Mouse (Mus musculus) liver, embryonic 14 days (tissue): ENCODE measurements around the gene Vps11. TPM values are rescaled to one million over a fixed set of nuclear protein-coding genes. Genes with fewer than 3 reads are reported as not detected.

Experiments
- polyA plus RNA-seq: library from polyadenylated mRNA; depleted of rRNA; stranded (reverse); fragments of >200 nt; gene quantifications from 2 replicates; pipeline ENCODE4 v1.2.3, GENCODE M21; 2012; rRNA removed

Vps11 gene
- polyA plus RNA-seq: 8.6 and 11.2 TPM in 2 replicates

DNA sequence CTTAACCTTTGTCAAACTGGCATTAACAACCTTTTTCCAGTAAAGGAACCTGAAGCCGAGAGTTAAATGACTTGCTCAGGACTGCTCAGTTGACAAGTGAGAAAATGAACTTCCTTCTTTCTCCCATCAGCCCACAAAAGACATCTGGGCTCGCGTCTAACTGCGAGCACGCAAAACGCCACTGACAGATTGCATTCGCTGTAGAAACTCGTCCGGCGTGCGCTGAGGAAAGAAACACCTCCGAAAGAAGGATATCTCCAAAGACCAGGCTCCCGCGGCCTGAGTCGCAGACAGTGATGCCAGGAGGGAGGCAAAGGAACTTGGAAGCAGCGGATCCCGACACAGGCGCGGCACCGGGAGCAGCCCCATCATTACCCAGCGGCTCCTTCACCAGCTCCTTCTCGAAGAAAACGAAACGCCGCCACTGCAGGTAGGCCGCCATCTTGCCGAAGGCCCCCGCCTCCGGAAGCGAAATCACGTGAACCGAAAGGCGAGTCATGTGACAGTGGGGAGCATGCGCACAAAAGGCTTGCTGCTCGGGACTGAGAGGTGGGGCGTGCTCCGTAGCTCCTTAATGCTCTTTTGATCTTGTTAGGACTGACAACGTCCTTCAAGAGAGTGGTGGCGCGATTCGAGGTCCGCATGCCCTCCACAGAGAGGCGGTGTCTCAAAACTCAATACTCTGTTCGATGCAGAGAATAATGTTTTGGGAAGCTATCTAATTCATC lies at the start of gene Vps11:
Vps11 (minus strand) TSS at position 481 of the 728 bp plus-strand sequence.

DNA sequence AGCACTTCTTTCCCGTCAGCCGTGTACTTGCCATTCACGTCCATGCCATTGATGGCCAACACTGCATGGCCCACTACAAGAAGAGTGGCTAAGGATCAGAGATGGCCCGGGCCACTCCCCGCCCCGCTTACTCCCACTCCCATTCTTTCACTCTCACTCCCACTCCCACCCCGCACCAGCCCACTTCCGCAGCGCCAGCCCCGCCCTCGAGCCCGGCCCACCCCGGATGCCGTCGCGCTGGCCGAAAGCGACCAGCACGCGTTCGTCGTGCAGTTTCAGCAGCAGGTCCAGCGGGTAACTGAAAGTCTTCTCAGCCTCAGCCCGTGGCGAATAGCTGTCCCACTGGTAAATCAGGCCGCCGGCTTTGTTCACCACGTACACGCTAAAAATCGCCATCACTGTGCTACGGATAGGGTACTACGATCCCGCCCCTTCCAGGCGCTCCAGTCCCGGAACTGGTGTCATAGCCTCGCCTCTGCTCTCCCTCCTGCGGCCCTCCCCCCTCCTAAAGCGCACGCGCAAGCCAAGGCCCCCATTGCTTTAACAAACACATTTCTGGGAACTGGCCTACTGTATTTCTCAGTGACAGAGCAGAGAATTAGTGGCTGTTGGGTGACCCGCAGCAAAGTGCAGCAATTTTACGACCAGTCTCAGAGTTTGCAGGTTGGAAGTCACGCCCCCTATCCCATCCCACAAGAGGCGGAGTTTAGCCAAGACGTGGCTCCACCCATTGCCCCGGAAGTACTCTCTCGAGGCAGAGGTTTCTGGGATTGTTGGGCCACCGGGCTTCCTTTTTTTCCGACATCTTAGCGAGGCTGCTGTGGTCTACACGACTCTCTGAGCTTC lies 45.7 kb upstream of the Vps11 start, which contains the start of the genes Rps25 and Trappc4:
Rps25 (plus strand) TSS at position 234 of the 846 bp plus-strand sequence.
Trappc4 (minus strand) TSS at position 695 of the 846 bp plus-strand sequence.

DNA sequence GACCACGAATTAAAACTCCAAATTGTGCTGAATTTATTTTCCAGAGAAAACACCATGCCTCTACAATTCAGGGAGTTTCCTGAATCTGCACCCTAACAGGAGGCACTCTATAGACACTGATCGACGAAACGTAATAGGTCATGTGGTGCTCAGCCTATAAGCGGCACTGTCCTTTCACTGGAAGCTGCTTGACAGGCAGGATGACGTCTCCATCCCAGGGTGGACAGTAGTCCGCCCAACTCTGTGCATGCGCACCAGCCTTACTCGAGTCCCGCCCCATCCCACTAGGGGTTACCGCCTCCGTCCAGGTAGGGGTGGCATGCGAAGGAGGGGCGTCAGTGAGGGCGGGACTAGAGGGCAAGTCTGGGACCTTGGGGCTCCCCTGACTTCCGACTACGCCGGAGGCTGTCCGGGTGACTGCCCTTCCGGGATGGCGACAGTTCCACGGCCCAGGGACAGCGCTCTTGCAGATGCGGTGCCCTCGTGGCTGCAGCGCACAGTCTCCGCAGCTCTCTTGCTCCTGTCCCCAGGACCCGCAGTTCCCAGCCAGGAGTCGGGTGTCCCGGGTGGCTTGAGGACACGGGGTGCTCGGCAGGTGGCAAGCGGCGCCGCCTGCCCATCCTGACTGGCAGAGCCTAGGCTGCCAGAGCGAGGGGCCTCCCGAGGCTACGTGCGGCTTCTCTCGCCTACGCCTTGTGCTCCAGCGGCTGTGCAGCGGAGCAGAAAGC lies 35.4 kb upstream of the Vps11 start, which contains the start of gene Slc37a4:
Slc37a4 (plus strand) TSS at position 169 of the 728 bp plus-strand sequence.

DNA sequence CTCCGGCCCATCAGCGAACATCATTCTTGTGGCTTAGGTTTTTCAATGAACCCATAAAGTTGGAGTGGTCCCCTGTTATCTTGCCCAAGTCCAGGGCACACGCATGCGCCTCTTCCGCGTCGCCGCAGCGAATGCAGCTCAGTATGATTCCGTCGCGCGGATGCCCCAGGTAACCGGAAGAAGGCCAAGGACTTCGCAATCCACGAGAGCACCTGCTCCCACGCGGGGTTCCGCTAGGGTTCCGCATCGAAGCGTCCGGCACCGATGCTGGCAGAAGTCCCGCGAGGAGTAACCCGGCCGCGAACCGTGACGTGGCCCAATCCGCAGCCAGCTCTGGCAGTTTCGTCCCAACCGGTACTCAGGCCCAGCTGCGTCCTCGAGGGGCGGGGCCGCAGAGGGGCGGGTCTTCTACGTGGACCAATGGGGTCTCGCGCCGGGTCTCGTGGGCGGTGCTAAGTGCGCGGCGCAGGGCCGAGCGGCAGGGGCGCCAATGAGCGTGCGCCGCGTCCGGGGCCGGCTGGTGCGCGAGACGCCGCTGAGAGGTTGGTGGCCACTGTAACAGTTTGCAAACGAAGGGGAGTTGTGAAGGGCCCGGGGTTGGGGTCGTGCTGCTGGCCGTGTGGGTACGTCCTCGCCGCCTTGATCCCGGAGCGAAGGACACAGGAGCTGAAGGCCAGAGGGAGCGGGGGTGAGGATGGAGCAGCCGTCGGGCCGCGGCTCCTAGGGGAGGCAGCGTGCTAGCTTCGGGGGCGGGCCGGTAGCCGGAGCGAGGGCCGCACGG lies 17.8 kb upstream of the Vps11 start, which contains the start of gene Hyou1:
Hyou1 (plus strand) TSS at position 437 of the 781 bp plus-strand sequence.

DNA sequence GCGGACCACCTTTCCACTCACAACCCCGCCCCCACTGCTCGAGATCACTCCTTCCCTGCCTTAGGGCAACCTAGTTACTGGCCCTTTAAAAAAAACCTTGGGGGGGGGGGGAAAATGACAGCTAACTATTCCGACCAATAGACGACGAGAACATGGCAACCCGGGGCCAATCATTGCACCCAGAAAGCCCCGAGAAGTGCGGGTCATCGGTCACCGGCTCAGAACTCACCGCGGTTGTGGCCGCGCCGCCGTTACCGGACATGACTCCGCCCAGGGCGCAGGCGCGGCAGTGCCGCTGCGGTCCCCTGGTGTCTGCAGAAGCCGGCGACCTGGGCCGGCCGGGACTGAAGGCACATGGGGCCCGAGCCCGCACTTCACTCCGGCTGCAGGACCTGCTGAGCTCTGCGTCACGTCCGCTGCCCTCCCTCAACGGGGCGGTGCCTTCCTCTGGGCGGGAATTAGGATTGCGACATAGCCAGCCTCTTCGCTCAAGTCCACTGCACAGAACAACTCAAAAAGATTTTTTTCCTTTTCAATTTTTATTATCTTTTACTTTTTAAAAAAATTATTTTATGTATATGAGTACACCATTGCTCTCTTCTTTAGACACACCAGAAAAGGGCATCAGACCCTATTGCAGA lies 17.6 kb downstream of the Vps11 start, which contains the start of gene Hmbs:
Hmbs (minus strand) TSS at position 448 of the 641 bp plus-strand sequence.

DNA sequence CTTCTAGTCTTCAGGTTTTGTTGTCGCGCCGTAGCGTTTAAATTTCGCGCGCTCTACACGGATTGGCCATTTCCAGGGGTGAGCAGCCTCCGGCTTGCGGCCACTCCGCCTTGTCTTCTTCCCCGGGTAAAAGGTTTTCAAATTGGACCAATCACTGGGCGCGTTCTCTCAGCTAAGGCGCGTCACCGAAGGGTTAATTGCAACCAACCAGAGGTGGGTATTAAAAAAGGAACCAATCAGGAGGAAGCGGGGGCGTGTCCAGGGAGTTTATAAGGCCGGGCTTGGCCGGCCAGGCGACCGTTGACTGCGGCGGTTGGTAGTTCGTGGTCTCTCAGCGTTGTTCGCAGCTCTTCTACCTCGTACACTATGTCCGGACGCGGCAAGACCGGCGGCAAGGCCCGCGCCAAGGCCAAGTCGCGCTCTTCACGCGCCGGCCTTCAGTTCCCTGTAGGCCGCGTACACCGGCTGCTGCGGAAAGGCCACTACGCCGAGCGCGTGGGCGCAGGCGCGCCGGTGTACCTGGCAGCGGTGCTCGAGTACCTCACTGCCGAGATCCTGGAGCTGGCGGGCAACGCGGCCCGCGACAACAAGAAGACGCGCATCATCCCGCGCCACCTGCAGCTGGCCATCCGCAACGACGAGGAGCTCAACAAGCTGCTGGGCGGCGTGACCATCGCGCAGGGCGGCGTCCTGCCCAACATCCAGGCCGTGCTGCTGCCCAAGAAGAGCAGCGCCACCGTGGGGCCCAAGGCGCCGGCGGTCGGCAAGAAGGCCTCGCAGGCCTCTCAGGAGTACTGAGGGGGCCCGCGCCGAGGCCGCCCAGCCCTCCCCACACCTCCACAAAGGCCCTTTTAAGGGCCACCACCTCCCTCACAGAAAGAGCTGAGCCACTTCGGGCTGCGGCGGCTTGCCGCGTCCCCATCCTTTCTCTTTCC lies 26.8 kb downstream of the Vps11 start, which contains the start of gene H2afx:
H2afx (plus strand) TSS at position 299 of the 935 bp plus-strand sequence.

DNA sequence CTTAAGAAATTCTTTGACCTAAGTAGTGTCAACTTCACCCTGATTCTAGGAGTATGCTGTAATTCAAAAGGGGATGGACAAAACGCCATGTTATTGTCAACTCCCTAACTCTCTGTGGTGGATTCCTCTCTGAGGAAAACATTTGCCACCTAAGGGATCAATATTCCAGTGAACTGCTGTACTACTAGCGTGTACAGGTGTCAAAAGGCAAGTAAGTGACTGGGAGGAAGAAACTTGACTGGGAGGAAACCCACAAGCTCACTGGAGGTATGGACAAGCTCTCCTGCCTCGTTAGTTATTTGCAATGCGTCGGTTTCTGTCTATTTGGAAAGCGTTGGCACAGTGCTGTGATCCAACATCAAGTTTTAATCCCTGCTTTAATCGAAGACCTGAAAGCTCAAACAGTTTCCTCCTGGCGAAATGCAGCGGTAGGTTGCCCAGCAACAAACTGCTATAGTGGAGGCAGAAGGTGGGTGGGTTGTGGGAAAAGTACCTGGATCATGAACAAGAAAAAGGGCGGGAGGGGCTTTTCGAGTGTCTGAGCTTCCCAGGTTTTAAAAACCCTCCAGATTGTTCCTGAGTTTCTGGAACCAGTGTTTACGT lies 35.6 kb downstream of the Vps11 start, which contains the start of gene Dpagt1:
Dpagt1 (plus strand) TSS at position 252 of the 603 bp plus-strand sequence.

DNA sequence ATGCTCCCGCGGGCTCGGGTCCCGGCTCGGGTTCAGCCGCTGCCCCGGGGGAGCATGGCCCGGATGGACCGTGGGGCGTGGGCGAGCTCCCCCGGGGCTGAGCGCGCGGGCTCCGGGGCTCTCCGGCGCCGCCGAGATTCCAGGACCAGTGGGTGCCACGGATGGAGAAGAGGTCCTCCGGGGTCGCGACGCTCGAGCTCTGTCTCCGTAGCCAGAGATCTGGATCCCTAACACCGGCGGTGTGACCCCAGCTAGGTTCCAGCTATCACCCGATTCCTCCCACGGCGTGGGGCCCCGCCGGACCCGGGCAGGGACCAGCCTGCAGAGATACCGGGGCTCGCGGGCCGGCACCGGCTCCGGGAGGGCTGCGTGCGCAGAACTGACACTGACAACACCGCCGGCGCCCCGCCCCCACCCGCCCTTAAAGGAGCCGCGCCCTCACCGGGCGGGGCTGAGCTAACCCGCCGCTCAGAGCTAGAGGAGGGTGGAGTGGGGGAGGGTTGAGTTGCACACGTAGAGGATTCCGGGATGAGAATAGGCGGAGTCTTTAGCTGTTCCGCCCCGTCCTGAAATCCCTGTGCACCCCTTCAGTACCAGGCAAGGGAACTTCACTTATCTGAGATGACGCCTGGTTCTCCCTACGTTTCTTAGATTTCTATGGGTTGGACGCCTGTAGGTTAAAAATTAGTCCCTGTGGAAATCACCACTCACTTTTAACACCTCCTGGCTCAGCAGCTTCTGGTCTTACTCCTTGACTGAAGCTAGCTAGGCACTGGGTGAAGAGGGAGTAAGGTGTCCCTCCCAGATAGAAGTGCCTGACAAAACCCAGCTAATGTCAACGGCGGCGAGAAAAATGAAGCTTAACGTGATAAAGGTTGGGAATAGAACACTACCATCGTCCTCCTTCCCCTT lies 41.3 kb downstream of the Vps11 start, which contains the start of gene C2cd2l:
C2cd2l (minus strand) TSS at position 399 of the 912 bp plus-strand sequence.

DNA sequence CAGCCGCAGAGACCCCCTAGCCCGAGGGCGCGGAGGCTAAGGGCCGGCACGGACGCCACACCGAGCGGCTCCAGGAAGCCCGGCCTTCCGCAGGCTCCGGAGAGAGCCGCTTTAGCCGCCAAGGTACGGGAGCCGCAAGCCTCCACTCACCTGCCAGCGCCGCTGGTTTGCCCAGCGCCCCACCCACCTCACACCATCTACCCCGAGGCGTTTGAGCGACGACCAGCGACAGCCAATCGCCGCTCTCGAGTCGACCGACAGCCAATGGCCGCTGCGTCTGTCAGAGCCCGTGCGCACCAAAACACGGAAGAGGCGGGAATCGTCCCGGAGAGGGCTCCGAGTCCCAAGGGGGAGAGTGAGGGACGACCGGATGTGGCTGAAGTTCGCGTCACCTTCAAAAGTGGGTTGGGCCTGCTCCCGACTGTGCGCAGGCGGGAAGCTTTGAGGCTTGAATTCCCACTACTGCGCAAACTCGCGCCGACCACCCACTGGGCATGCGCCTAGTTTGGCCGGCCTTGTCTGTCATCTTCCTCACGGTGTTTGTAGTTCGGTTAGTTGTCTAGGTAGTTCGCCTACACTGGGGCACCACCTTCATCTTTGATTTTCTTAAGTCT lies 55.9 kb downstream of the Vps11 start, which contains the start of gene Hinfp:
Hinfp (minus strand) TSS at position 206 of the 614 bp plus-strand sequence.

Other genes with a start within 250 kb of the Vps11 start
- 0.02 TPM in 2 replicates for gene Gm49380, start 248.2 kb downstream of the Vps11 start, polyA plus RNA-seq
- 20.4 and 24.0 TPM in 2 replicates for gene Rnf26, start 248.2 kb downstream of the Vps11 start, polyA plus RNA-seq
- 6.0 and 6.2 TPM in 2 replicates for gene Mcam, start 227.2 kb downstream of the Vps11 start, polyA plus RNA-seq
- 3.9 and 4.7 TPM in 2 replicates for gene Cbl, start 127.6 kb downstream of the Vps11 start, polyA plus RNA-seq
- gene Ccdc153, start 121.0 kb downstream of the Vps11 start, polyA plus RNA-seq: not detected in 2 replicates
- gene Pdzd3, start 110.2 kb downstream of the Vps11 start, polyA plus RNA-seq: 0.02 and 0.03 TPM in 2 replicates
- gene Nlrx1, start 93.1 kb downstream of the Vps11 start, polyA plus RNA-seq: 1.2 and 1.5 TPM in 2 replicates
- gene Abcg4, start 73.1 kb downstream of the Vps11 start, polyA plus RNA-seq: 28.7 and 33.5 TPM in 2 replicates
- gene Hinfp, start 56.0 kb downstream of the Vps11 start, polyA plus RNA-seq: 12.5 and 14.0 TPM in 2 replicates
- gene C2cd2l, start 41.4 kb downstream of the Vps11 start, polyA plus RNA-seq: 11.9 and 13.1 TPM in 2 replicates
- gene Dpagt1, start 35.7 kb downstream of the Vps11 start, polyA plus RNA-seq: 13.1 and 16.7 TPM in 2 replicates
- 143 and 182 TPM in 2 replicates for gene H2afx, start 27.0 kb downstream of the Vps11 start, polyA plus RNA-seq
- 813 and 945 TPM in 2 replicates for gene Hmbs, start 17.4 kb downstream of the Vps11 start, polyA plus RNA-seq
- gene Hyou1, start 17.8 kb upstream of the Vps11 start, polyA plus RNA-seq: 16.7 and 17.4 TPM in 2 replicates
- gene Slc37a4, start 35.2 kb upstream of the Vps11 start, polyA plus RNA-seq: 14.2 and 17.2 TPM in 2 replicates
- gene Rps25, start 45.5 kb upstream of the Vps11 start, polyA plus RNA-seq: 841 and 918 TPM in 2 replicates
- 23.7 and 28.8 TPM in 2 replicates for gene Trappc4, start 45.9 kb upstream of the Vps11 start, polyA plus RNA-seq
- 15.2 and 18.8 TPM in 2 replicates for gene Ccdc84, start 56.9 kb upstream of the Vps11 start, polyA plus RNA-seq
- gene Foxr1, start 79.5 kb upstream of the Vps11 start, polyA plus RNA-seq: not detected in 2 replicates
- 0.11 TPM in 1 of 2 replicates, not detected in the other for gene Upk2, start 93.3 kb upstream of the Vps11 start, polyA plus RNA-seq
- 1.3 and 1.6 TPM in 2 replicates for gene Bcl9l, start 121.2 kb upstream of the Vps11 start, polyA plus RNA-seq
- 0.06 and 0.09 TPM in 2 replicates for gene Cxcr5, start 200.2 kb upstream of the Vps11 start, polyA plus RNA-seq
- gene Ddx6, start 243.2 kb upstream of the Vps11 start, polyA plus RNA-seq: 10.0 and 12.4 TPM in 2 replicates